Mouse (Mus musculus) G1E-ER4 (cell line): Measurements from ENCODE around the gene Txnrd2. TPM values are rescaled to one million over a fixed set of nuclear protein-coding genes. Genes with fewer than 3 reads are reported as not detected.

Experiments
- GATA1 ChIP-seq: IDR thresholded peaks from one replicate; pipeline ENCODE4 v1.8.0; 2012; ENCODE audit warnings: low read length, inconsistent platforms
- polyA plus RNA-seq: library from polyadenylated mRNA; stranded (reverse); fragments of >175 nt; gene quantifications from 2 replicates; pipeline ENCODE4 v1.2.3, GENCODE M21; 2012

Gene Txnrd2
- polyA plus RNA-seq = 13.1 and 16.2 TPM in 2 replicates

- TF ChIP-seq GATA1 = no peak
These were observed at the start of gene Txnrd2 for GRCm38 (mm10) chr16:18426215-18426791. TSS of gene Txnrd2 (plus strand) at chr16:18426384.

- TF ChIP-seq GATA1 = no peak
These were observed 49.0 kb upstream of the Txnrd2 start for GRCm38 (mm10) chr16:18377203-18377602.

- TF ChIP-seq GATA1 = no peak
These were observed 47.7 kb upstream of the Txnrd2 start for GRCm38 (mm10) chr16:18378489-18378888.

GRCm38 (mm10) chr16:18379338-18380001, 46.7 kb upstream of the Txnrd2 start:
- TF ChIP-seq GATA1 = no peak

GRCm38 (mm10) chr16:18380495-18381063, 45.6 kb upstream of the Txnrd2 start:
- TF ChIP-seq GATA1 = no peak

- TF ChIP-seq GATA1 = no peak
These were observed 44.4 kb upstream of the Txnrd2 start for GRCm38 (mm10) chr16:18381621-18382258.

GRCm38 (mm10) chr16:18383045-18383726, 43.0 kb upstream of the Txnrd2 start:
- no peak for TF ChIP-seq GATA1

- no peak for TF ChIP-seq GATA1
These were observed 42.4 kb upstream of the Txnrd2 start for GRCm38 (mm10) chr16:18383756-18384155.

GRCm38 (mm10) chr16:18384211-18384610, 42.0 kb upstream of the Txnrd2 start:
- TF ChIP-seq GATA1 = no peak

GRCm38 (mm10) chr16:18384659-18385058, 41.5 kb upstream of the Txnrd2 start:
- no peak for TF ChIP-seq GATA1

GRCm38 (mm10) chr16:18385411-18385810, 40.8 kb upstream of the Txnrd2 start:
- TF ChIP-seq GATA1 = no peak

- TF ChIP-seq GATA1 = no peak
These were observed 39.7 kb upstream of the Txnrd2 start for GRCm38 (mm10) chr16:18386451-18386850.

- TF ChIP-seq GATA1 = no peak
These were observed 39.2 kb upstream of the Txnrd2 start for GRCm38 (mm10) chr16:18386972-18387371.

GRCm38 (mm10) chr16:18387704-18388582, 38.2 kb upstream of the Txnrd2 start:
- TF ChIP-seq GATA1 = no peak
